Mouse (Mus musculus) retina, adult 2 months (tissue): Measurements from ENCODE around the gene Irf1.

ENCODE experiments used
- DNase-seq: peaks from one replicate; pipeline ENCODE4 v3.0.0-alpha.2; 2012; ENCODE audit warnings: low read depth, low spot score

Irf1 gene

GRCm38 (mm10) chr11:53810749-53811148, 40.9 kb downstream of the Irf1 start:
- no peak for DNase-seq

DNA sequence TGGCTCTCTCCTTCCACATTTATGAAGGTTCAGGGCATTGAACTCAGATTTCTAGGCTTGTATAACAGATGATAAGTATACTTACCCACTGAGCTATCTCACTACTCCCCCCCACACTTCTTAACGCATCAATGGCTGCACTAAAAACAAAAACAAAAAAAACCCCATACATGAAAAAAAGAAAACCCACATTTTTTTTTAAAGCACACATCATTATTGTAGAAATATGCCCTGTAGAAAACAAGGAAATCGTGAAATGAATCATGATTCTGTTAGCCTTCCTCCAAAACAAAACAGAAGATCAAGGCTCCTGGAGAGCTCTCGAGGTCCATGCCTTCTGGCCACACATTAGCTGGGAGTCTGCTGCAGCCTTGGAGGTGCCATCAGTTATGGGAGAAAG, 41.5 kb downstream of the Irf1 start:
- no peak for DNase-seq

DNA sequence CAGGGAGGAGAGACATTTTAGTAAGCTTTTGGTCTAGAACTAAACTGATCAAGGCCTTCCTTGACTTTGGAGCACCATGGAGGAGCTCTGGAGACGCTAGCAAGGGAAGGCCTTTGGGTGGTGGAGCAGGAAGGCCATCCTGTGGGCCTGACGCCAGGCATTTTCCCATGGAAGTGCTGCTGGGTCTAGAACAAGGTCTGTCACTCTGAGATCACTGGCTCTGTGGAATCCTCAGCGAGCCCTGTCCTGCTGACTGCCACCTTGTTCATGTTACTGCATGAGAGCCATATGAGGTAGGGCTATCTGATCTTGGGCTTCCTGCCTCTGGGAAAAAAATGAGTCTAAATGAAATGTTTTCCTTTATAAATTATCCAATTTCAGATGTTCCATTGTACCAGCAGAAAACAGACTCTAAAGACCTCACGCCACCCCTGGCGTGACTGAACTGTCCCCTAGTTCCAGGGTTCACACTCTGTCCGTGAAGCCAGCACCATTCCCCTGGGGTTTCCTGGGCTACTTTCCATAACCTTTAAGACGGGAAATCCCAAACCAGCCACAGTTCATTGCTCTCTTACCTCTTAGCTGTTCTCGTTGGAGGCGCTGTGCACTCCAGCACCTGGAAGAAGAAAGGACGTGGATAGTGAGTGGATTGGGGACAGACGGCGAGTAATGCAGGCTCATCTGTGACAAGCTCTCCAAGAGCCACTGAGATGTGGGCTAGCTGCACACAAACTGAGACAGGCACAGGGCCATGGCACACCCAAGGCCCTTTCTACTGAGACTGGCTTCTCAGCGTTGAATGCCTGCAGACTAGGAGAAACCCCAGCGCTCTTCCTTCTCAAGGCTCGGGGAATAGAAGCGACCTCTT, 43.4 kb downstream of the Irf1 start:
- DNase-seq = no peak

- DNase-seq = no peak
Observed at GRCm38 (mm10) chr11:53814810-53815209, 45.0 kb downstream of the Irf1 start.

DNA sequence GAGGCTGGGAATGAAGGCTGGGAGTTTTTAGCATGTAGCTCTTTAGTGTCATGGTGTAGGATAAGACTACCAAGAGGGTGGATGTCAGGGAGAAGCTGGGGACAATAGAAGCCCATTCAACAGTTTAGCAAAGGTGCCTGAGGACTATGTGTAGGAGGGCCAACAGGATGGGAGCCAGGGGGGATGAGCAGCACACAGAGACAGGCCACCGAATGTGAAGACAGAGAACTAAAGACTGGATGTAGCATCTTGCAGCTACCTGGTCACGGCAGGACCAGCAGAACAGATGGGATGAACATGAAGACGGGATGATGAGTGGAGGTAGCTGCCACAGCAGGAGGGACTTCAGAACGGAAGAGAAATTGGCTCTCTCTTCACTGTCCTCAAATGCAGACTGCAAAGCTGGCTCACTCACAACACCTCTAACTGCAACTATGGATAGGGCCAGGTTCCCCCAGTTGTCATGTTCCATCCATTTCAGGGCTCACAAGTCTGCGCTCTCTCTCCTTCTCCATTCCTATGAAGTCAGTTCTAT, 47.1 kb downstream of the Irf1 start:
- no peak for DNase-seq

- no peak for DNase-seq
Observed at GRCm38 (mm10) chr11:53818794-53819193, 49.0 kb downstream of the Irf1 start.

DNA sequence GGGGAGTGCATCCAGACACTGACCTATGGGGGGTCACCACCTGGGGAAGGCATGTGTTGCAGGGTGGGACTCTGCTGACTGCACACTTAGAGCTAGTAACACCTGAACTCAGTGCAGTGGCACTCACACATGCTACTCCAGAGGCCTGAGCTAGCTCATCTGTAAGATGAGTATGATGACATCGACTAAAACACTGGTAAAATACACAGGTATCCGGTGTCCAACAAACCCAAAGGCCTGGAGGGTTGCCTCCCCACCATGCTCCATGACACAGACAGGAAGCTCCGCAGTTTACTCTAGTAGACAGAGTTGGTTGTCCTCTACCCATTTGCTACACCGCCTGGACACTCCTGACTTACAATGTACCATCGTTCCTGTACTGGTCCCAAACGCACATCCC, 49.7 kb downstream of the Irf1 start:
- no peak for DNase-seq

- no peak for DNase-seq
Observed at GRCm38 (mm10) chr11:53820516-53821170, 50.8 kb downstream of the Irf1 start.

GRCm38 (mm10) chr11:53821230-53821944, 51.6 kb downstream of the Irf1 start:
- no peak for DNase-seq

GRCm38 (mm10) chr11:53821945-53822338, 52.1 kb downstream of the Irf1 start:
- no peak for DNase-seq

DNA sequence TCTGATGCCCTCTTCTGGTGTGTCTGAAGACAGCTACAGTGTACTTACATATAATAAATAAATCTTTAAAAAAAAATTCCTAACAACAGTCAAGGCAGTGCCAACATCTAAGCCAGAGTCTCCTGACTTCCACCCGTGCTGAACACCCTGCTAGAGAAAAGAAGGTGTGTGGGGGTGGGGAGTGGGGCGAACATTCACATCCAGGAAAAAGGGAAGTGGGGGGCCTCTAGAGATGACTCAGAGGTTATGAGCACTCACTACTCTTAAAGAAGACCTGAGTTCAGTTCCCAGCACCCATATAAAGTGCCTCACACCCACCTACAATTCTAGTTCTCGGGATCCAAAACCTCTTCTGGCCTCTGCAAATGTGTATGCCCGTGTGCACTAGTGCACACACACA, 55.6 kb downstream of the Irf1 start:
- no peak for DNase-seq
